Mouse (Mus musculus) gastrocnemius, adult 18-20 months (tissue): Measurements from ENCODE around the gene Arhgef28. TPM values are rescaled to one million over a fixed set of nuclear protein-coding genes. Genes with fewer than 3 reads are reported as not detected.

Source experiments
- DNase-seq: peaks from one replicate; pipeline ENCODE4 v3.0.0; 2021; ENCODE audit warnings: low spot score
- total RNA-seq, 2 experiments: library from RNA; stranded (reverse); gene quantifications; 2 replicates each; pipeline ENCODE4 v1.2.3; 2021

Arhgef28 gene
- total RNA-seq, 2 experiments from 2014 or later = 2.3 to 2.4 TPM

DNA sequence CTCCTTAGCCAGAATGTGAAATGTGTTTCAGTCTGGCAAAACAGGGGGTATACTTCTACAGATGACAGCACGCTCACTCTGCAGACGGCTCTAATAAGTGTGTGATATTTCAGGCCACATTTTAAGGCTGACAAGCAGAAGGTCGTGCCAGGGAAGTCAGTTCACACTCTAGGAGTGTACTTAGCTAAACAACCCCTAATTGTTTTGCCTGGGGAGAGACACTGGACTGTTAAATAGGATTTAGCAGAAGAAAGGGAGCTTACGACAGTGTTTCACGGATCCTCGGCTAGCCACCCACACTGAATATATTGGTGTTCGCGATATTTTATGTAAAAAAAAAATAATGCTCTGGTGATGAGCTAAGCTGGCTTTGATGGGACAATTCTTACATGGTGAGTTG is 286.6 kb downstream of the Arhgef28 start:
- no peak for DNase-seq

DNA sequence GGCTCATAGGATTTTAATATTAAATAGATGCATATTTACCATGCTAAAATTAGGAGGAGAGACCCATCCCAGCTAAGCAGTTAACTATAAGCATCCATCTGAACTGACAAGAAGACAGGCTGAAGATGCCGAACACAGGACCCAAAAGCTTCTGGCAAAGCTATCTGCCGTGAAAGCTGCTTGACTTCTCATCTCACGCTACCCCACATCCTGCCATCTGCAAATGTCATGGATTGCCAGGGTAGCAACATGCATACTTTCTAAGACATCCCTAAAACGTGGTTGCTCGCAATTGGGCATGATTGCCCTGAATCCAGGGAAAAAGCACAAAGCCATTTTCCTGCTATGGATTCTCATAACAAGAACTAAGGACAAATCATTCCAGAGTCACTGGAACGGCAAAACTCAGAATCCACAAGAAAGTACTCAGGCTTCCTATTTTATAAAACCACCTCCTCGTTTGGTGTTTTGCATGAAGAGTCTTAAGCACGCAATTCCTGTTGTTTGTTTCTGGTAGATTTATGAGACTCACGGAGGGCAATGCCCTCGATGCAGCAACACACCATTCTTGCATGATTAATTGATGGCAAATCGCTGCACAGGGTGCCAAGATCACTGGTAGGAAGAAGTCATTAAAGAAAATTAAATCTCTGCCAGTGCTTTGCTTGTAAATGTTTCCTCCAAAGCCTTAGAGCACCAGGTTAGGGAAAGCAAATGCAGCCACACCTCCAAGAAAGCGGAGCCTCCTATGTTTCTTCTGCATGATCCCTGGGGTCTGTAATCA is 287.9 kb downstream of the Arhgef28 start:
- no peak for DNase-seq

DNA sequence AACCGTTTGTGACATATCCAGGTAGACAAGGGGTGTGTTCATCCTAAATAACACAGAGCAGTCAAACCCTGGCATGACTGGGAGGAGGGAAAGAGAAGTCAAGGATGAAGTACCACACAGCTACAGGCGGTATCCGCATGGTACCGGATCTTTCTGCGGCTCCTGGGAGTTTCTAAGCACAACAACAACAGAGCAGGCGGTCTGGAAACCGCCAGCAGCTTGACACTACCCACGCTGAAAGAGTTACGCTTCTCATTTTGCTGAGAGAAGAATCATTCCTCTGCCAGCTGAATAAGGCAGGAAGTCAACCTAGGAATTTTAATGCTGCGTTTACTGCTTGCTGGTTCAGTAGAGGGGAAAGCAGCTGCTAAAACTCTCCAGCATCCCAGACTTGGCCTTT is 295.2 kb downstream of the Arhgef28 start:
- DNase-seq = no peak

DNA sequence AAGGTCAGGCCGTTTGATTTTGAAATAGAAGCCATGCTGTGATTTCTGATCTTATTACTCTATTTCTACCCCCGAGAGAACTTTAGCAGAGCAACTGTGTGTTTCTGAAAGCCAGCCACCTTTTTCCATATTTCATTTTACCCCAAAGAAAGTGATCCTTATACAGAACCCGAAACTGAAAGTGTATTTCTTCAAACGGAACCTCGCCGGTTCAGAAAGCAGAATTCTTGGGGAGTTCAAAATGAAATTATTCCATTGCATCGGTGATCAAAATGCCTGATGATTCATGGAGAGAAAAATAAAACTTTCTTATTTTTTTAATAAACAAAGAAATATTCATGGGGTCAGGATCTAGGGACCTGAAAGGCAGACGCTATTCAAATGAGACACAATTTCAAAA is 303.4 kb downstream of the Arhgef28 start:
- no peak for DNase-seq

DNA sequence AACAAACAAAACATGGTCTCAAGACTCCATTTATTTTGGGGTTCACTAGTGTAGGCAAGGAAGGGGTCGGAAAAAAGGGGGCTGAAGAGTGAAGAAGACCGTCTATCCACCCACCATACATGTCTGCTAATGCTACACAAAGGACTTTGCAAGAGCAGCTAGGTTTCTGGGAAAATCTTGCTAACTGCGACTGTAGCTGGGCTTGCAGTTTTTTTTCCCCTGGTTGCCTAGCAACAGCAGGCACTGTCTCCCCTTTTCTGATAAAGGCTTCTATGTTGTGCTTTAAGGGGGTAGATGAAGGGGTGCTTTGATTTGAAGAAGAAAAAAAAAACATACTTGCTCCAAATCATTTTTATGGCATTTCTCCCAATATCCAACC is 305.9 kb downstream of the Arhgef28 start:
- no peak for DNase-seq

DNA sequence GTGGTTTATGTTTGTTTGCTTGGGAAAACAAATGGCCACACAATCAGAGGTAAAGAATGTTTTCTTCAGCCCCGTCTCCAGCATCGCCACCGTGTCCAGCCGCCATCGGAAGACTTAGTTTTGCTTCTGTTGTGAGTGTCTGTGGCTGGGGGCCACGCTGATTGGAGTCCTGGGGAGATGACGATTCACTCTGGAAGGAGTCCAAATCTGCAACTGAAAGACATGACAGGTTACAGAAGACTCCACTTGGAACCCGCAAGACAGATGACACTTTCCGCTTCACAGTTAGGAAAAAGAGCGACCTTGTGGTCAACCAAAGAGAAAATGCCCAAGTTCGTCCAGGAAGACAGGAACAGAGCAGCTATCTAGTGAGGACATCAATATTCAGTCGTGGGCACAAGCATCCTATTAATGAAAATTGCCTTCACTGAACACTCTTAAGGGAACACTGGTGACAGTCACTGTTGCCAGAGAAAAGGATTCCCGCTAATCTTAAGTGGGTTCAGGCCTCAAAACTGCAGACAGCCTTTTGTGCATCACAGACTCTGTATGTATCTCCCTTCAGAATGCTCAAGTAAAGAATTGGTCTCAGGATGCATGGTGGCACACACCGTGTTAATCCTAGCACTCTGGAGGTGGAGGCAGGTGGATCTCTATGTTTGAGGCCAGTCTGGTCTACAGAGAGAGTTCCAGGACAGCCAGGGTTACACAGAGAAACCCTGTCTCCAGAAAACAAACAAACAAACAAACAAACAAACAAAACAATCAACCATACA is 306.4 kb downstream of the Arhgef28 start:
- DNase-seq = no peak

DNA sequence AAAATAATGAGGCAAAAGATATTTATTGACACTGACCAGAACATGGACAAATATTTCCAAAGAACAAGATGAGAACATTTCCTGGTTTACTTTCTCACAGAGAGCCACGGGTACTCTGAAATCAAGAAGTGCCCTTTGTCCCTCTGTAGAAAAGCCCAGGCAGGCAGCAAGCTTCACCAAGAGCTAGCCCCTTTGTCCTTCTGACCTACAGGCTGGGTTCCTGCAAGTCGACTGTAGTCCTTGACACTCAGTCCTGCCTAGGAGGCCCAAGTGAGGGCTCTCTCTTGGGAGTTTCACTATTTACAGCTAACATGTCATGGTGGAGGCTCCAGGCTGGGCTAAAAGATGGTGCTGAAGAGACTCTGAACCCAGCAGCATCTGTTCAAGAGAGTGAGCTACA is 307.6 kb downstream of the Arhgef28 start:
- no peak for DNase-seq

DNA sequence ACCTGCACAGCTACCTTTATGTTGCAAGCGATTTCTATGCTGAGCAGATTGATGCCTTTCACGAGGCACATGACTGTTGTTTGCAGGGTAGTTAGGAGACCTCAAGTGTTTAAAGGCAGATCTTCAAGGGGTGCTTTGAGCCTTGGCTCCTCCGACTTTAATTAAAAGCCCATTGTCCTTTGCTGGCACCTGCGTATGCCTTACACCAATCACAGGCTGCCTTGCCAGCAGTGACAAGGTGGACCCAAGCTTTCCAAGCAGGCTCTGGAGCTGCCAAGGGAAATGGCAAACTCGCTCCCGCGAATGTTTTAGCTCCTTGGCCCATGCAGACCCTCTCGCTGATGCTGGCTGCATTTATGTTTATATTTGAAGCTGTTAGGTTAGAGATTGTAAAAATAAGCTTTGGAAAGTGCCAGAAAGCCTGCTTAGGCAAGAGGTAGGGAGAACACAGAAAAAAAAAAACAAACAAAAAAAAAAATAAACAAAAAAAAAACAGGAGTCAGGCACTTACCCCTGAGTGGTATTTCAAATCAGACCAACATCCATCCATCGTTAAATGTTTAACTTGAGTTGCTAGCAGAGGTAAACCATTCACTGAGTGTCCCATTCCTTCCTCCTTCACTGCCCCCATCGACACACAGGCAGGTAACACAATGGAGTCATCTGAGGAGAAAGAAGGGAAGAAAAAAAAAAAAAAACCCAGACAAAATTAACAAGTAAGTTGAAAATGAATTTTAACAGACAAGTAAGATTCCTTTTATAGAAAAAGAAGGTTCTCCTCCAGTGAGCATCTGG is 313.0 kb downstream of the Arhgef28 start:
- no peak for DNase-seq

DNA sequence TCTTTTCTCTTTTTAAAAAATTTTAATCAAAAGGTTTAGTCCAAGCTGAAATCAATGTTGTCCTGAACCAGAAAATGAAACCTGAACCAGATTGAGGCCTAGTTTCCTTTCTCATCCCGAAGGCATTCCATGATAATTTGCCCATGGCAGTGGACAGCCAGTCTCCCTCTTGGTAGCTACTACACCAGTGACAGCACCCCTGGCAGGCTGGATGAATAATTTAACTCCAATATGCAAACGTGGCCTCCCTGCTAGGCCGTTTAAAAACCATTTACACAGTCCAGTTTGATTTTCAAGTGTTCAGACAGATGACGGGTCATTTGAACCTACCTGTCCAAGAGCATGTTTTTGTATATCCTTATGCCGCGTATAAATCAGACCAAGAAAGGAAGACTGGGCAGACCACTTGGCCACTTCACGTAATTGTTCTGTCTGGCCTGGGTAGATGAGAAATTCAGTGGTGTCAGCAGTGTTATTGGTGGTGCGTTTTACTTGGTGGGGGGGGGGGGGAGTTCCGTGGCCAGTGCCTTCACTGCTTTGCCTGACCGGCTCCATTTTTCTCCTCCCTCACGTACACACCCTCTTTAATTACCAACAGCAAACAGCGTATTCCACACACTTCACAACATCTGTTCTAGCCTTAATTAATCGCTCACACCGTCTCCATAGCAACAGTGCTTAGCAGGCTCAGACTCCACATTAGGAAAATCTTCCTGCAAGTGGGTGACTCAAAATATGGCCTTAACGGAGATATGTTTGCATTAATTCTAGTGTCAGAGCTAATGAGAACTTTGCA is 314.0 kb downstream of the Arhgef28 start:
- DNase-seq = no peak

DNA sequence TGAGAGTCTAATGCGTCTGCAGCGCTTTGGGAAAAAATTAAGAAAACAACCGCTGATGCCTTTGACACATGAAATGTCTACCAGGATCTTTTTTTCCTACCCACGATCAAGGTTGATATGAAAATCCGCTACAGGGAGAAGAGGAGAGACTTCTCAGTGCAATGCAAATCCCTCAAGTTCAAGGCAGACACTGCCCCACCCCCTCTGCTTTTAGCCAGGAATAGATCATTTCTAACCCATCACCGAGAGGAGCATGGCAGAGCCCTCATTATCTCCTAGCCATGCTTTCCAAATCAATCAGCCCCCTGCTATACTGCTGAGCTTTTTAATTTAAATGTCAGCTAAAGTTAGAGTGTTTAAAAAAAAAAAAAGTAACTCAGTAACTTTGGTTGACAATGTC is 318.2 kb downstream of the Arhgef28 start:
- DNase-seq = no peak

DNA sequence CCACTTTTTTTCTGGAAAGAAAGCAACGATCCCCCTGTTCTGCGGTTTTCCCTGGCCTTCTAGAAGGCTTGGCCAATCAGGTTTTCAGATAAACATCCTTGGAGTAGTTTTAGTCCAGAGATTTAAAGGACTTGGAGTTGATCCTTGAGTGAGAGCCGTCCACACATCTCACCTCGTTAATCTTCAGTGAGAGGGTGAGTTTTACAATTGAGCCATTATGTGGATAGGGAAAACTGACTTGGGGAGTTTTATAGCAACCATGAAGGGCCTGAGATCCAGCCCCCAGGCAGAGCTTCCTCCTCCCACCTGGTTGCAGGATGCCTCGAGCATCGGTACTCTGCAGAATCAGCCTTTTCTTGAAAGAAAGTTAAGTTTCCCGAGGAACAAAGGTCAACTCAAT is 318.7 kb downstream of the Arhgef28 start:
- no peak for DNase-seq

DNA sequence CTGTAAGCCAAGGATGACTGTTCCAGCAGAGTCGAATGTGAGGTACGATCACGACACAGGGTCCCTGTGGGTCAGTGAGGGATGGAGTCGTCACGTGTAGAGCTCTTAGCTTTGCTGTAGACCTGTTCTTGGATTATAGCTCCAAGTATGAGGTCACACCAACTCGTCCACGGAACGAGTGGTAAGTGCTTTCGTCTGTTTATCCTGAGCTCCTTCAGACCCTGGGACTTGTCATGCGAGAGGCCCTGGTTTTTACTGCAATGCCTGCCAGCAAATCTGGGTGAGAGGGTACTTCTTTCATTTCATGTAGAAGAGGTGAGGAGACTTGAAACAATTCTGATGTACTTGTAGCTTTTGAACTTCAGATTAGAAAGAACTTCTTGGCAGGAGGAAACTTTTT is 322.6 kb downstream of the Arhgef28 start:
- DNase-seq = no peak

DNA sequence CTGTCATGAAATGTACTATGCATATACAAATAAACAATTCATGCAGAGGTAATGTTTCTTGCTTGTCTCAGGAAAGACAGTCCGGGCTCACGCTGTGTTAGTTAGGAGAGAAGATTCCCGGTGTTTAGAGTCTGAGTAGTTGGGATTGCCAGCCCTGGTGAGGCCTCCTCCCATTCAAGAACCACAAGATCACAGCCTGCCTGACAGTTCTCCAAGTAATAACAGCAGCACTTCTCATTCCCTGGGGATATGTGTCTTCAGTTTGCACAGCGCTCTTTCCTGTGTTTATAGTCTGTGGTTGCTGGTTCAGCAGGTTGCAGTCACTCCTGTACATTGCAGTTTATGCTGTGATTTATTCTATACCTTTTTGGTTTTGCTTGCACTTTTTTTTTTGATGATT is 329.8 kb downstream of the Arhgef28 start:
- DNase-seq = no peak

DNA sequence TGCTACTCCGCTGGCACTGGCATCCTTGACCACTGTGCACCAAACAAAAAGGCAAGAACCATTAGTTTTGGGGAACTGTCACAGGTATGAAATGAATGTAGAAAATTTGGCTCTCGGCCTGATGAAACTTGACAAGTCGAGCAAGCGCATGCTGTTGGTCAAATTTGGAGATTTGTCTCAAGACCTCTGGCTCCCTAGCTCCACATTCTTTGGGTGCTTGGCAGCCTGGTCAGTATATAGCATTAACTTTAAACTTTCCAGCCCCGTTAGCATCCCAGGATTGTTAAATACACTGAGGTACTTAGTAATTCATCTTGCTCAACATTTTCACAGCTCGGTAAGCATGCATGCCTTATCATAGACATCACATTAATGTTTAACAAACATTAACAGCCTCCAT is 330.2 kb downstream of the Arhgef28 start:
- no peak for DNase-seq

DNA sequence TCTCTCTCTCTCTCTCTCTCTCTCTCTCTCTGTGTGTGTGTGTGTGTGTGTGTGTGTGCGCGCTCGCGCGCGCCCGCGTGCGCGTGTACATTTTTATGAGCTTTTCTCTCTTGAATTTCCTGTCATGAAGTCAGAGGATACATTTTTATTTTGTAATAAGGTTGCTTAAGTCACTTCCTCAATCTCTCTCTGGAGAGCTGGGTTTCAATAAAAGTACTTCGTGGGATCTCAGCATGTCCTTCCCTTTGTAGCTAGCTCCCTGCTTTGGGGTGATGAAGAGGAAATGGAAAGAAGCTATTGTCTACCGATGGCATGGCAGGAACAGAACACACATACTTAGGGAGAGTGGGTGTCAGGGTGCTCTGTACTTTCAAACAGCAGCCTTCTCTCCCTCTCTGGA is 336.8 kb downstream of the Arhgef28 start:
- DNase-seq = no peak

DNA sequence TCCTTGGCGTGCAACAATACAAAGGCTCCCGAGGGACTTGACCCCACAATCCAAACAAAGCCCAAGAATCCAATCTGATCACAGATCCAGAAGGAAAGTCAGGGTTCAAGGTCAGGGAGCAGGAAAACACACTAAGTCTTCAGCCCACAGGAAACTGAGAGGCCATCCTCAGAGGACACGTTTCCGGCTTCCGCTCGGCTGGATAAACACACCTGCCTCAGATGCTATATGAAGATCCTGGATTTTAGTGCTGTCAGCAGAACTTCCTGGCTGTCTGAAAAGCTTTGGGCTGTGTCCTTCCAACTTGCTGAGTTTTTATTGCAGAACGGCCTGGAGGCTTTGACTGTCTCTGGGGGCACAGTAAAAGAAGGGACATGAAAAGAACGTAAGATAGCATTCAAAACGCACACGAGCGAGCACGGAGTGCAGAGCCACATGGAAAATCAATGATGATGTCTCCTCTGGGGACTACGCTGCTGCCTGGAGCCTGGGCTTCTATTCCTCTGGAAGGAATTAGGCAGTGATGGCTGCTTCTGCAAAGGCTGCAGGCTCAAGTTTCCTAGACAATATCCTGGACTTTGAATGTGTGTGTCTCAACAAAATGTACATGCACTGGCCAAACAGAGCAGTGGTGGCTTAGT is 338.8 kb downstream of the Arhgef28 start:
- DNase-seq = no peak

DNA sequence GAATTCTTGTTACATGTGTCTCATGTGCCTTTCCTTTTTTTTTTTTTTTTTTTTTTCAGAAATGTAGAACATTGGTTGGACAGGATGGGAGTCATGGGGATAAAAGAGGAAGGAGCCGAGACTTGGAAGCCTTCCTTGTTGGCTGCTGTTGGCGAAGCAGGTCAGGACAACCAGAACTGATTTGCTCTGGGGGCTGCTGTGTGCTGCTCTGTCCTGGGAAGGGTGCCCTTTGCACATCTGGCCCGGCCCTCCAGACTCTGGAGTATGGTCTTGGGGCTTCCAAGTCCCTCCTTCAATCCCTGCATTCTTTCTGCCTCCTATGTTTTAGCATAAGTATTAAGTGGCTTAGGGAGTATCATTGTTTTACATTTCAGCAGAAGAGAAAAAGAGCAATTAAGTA is 347.2 kb downstream of the Arhgef28 start:
- DNase-seq = peak; percentile 54

DNA sequence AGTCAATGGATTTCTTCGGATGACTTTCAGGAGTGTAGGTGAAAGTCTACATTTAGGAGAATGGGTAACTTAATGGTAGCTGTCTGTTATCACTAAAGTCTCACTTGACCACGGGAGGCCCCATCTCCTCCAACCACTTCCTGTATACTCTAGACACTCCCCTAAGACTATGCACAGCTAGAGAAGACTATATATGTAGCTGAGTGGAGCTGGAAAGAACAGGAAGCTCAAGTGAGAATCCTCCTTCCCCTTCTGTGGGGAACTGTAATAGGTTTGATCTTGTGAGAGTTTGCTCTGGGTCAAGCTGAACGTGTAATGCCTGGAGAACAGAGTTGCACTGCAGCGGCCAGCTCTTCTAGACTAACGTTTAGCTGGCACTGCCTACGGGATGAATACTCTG is 348.4 kb downstream of the Arhgef28 start:
- DNase-seq = no peak

DNA sequence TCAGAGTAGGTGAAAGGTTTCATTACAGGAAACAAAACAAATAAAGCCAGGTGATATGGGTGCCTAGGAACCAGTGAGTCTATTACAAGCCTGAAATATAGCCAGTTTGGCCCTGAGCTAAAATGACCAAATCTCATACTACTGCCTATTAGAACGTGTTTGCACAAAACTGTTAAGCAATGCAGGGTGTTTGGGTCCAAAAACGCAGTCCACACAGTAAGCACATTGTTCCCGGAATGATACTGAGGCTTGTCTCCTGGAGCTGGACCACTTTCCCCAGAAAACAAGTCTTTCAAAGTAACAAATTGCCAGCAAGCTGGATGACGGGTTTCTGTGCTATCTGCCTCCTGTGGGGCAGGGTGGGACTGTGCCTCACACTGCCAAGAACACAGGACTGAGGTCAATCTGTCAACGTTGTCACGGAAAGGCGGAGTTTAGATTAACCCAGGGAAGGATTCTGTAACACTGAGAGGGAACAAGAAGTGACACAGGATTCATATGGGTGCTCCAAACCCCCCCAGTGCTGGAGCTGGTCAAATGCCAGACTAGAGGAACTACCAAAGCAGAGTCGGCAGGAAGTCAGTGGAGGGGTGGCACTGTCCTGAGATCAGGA is 352.8 kb downstream of the Arhgef28 start:
- DNase-seq = peak; percentile 75
